Mouse (Mus musculus): ENCODE results near the gene Dvl1. TPM values are rescaled to one million over a fixed set of nuclear protein-coding genes. Genes with fewer than 3 reads are reported as not detected.

Dvl1 gene
- polyA plus RNA-seq, 1 experiment from 2014 or later = 17.8 TPM

GRCm38 (mm10) chr4:155896461-155896860 is 49.3 kb downstream of the Dvl1 start:
- H3K4me1 ChIP-seq (ENCODE audit: insufficient read depth) = peaks cover 15% of the 10 kb centered on the region
- no peak overlapping the region for H3K4me3 ChIP-seq (ENCODE audit: low read depth, low read length)
- ATAC-seq (ENCODE audit: insufficient read depth) = no peak
- no peak overlapping the region for H3K27ac ChIP-seq (ENCODE audit: low read depth)
- WGBS = 96% methylated on average over 12 of the region's 12 CpGs
- no peaks in the 10 kb centered on the region for H3K27me3 ChIP-seq (ENCODE audit: insufficient read depth, low read length)
- H3K9me3 ChIP-seq (ENCODE audit: low read depth, low read length) = no peaks in the 10 kb centered on the region
- no peak overlapping the region for H3K4me2 ChIP-seq
- H3K9ac ChIP-seq = no peak overlapping the region
- DNase-seq = no peak
- H3K36me3 ChIP-seq (ENCODE audit: insufficient read depth) = peaks cover 47% of the 10 kb centered on the region
- no peak for TF ChIP-seq CTCF (IDR thresholded peaks at IDR 0.05; ENCODE audit: low read depth)

GRCm38 (mm10) chr4:155898318-155898717 is 51.1 kb downstream of the Dvl1 start:
- Histone ChIP-seq H3K9ac (no peak overlapping the region), H3K27me3 (ENCODE audit: insufficient read depth, low read length) (no peaks in the 10 kb centered on the region), H3K4me1 (ENCODE audit: insufficient read depth) (peaks cover 13% of the 10 kb centered on the region), H3K36me3 (ENCODE audit: insufficient read depth) (peaks cover 65% of the 10 kb centered on the region), H3K4me3 (ENCODE audit: low read depth, low read length) (no peak overlapping the region), H3K9me3 (ENCODE audit: low read depth, low read length) (no peaks in the 10 kb centered on the region), H3K4me2 (no peak overlapping the region), H3K27ac (ENCODE audit: low read depth) (no peak overlapping the region)
- TF ChIP-seq CTCF (IDR thresholded peaks at IDR 0.05; ENCODE audit: low read depth) = no peak
- WGBS = 81% methylated on average over 2 of the region's 2 CpGs
- ATAC-seq (ENCODE audit: insufficient read depth) (no peak), DNase-seq (no peak)

GRCm38 (mm10) chr4:155899355-155899754 is 52.2 kb downstream of the Dvl1 start:
- H3K9ac ChIP-seq = no peak overlapping the region
- H3K4me3 ChIP-seq (ENCODE audit: low read depth, low read length) = no peak overlapping the region
- no peak overlapping the region for H3K27ac ChIP-seq (ENCODE audit: low read depth)
- no peak for ATAC-seq (ENCODE audit: insufficient read depth)
- H3K4me2 ChIP-seq = no peak overlapping the region
- 92% methylated on average over 7 of the region's 7 CpGs for WGBS
- no peak for DNase-seq
- H3K27me3 ChIP-seq (ENCODE audit: insufficient read depth, low read length) = no peaks in the 10 kb centered on the region
- H3K36me3 ChIP-seq (ENCODE audit: insufficient read depth) = peaks cover 73% of the 10 kb centered on the region
- peaks cover 8% of the 10 kb centered on the region for H3K4me1 ChIP-seq (ENCODE audit: insufficient read depth)
- H3K9me3 ChIP-seq (ENCODE audit: low read depth, low read length) = no peaks in the 10 kb centered on the region
- no peak for TF ChIP-seq CTCF (IDR thresholded peaks at IDR 0.05; ENCODE audit: low read depth)

GRCm38 (mm10) chr4:155901205-155901604 is 54.0 kb downstream of the Dvl1 start:
- Histone ChIP-seq H3K9me3 (ENCODE audit: low read depth, low read length) (no peaks in the 10 kb centered on the region), H3K4me1 (ENCODE audit: insufficient read depth) (no peaks in the 10 kb centered on the region), H3K4me2 (no peak overlapping the region), H3K27ac (ENCODE audit: low read depth) (no peak overlapping the region), H3K36me3 (ENCODE audit: insufficient read depth) (peaks cover 83% of the 10 kb centered on the region), H3K9ac (no peak overlapping the region), H3K27me3 (ENCODE audit: insufficient read depth, low read length) (no peaks in the 10 kb centered on the region), H3K4me3 (ENCODE audit: low read depth, low read length) (no peak overlapping the region)
- WGBS = 45% methylated on average over 3 of the region's 3 CpGs
- peak; percentile 71 for DNase-seq
- peak; percentile 70; the same call in 1 of the 2 replicates for ATAC-seq (ENCODE audit: insufficient read depth)
- TF ChIP-seq CTCF (IDR thresholded peaks at IDR 0.05; ENCODE audit: low read depth) = no peak

GRCm38 (mm10) chr4:155903246-155903645 is 56.0 kb downstream of the Dvl1 start:
- no peak for DNase-seq
- 90% methylated on average over 13 of the region's 13 CpGs for whole genome bisulfite sequencing
- no peak for TF ChIP-seq CTCF (IDR thresholded peaks at IDR 0.05; ENCODE audit: low read depth)

GRCm38 (mm10) chr4:155904318-155905102 is 57.3 kb downstream of the Dvl1 start:
- Histone ChIP-seq H3K27me3 (ENCODE audit: insufficient read depth, low read length) (no peaks in the 10 kb centered on the region), H3K4me2 (no peak overlapping the region), H3K4me1 (ENCODE audit: insufficient read depth) (no peaks in the 10 kb centered on the region), H3K9ac (no peak overlapping the region), H3K27ac (ENCODE audit: low read depth) (no peak overlapping the region), H3K36me3 (ENCODE audit: insufficient read depth) (peaks cover 63% of the 10 kb centered on the region), H3K9me3 (ENCODE audit: low read depth, low read length) (no peaks in the 10 kb centered on the region), H3K4me3 (ENCODE audit: low read depth, low read length) (no peak overlapping the region)
- no peak for ATAC-seq (ENCODE audit: insufficient read depth)
- TF ChIP-seq CTCF (IDR thresholded peaks at IDR 0.05; ENCODE audit: low read depth) = peak; percentile 48
- DNase-seq = peak; percentile 39
- WGBS = 86% methylated on average over 13 of the region's 13 CpGs

More at GRCm38 (mm10) chr4:155903246-155903645, 56.0 kb downstream of the Dvl1 start:
- no peak overlapping the region for H3K4me2 ChIP-seq
- no peaks in the 10 kb centered on the region for H3K4me1 ChIP-seq (ENCODE audit: insufficient read depth)
- no peak for ATAC-seq (ENCODE audit: insufficient read depth)
- no peak overlapping the region for H3K27ac ChIP-seq (ENCODE audit: low read depth)
- H3K4me3 ChIP-seq (ENCODE audit: low read depth, low read length) = no peak overlapping the region
- no peak overlapping the region for H3K9ac ChIP-seq
- peaks cover 76% of the 10 kb centered on the region for H3K36me3 ChIP-seq (ENCODE audit: insufficient read depth)
- H3K27me3 ChIP-seq (ENCODE audit: insufficient read depth, low read length) = no peaks in the 10 kb centered on the region
- H3K9me3 ChIP-seq (ENCODE audit: low read depth, low read length) = no peaks in the 10 kb centered on the region

GRCm38 (mm10) chr4:155905634-155906033 is 58.4 kb downstream of the Dvl1 start:
- WGBS = 88% methylated on average over 13 of the region's 13 CpGs
- Histone ChIP-seq H3K4me1 (ENCODE audit: insufficient read depth) (no peaks in the 10 kb centered on the region), H3K36me3 (ENCODE audit: insufficient read depth) (peaks cover 52% of the 10 kb centered on the region), H3K27ac (ENCODE audit: low read depth) (no peak overlapping the region), H3K4me3 (ENCODE audit: low read depth, low read length) (no peak overlapping the region), H3K9ac (no peak overlapping the region), H3K27me3 (ENCODE audit: insufficient read depth, low read length) (no peaks in the 10 kb centered on the region), H3K9me3 (ENCODE audit: low read depth, low read length) (no peaks in the 10 kb centered on the region), H3K4me2 (no peak overlapping the region)
- ATAC-seq (ENCODE audit: insufficient read depth) (no peak), DNase-seq (no peak)
- no peak for TF ChIP-seq CTCF (IDR thresholded peaks at IDR 0.05; ENCODE audit: low read depth)

Data from lung, embryonic 14.5 days (tissue).